Mouse (Mus musculus): ENCODE measurements around the gene Krtap21-1.

Gene Krtap21-1

GRCm38 (mm10) chr16:89403768-89404167 is at the start of gene Krtap21-1:
TSS of gene Krtap21-1 (minus strand) at chr16:89403868.
- no peak for DNase-seq

GRCm38 (mm10) chr16:89429586-89429985 is 25.9 kb upstream of the Krtap21-1 start:
- DNase-seq: peak; percentile 52 to 61

GRCm38 (mm10) chr16:89425310-89425709 is 21.6 kb upstream of the Krtap21-1 start:
- no peak for DNase-seq

- no peak for DNase-seq
Observed at GRCm38 (mm10) chr16:89420011-89420410, 16.3 kb upstream of the Krtap21-1 start, which contains the start of gene Krtap6-2. TSS of gene Krtap6-2 (minus strand) at chr16:89420111.

GRCm38 (mm10) chr16:89416311-89416710 is 12.6 kb upstream of the Krtap21-1 start:
- no peak for DNase-seq

GRCm38 (mm10) chr16:89410345-89411068 is 6.8 kb upstream of the Krtap21-1 start:
- DNase-seq: no peak

GRCm38 (mm10) chr16:89372734-89373461 is 30.8 kb downstream of the Krtap21-1 start:
- DNase-seq: no peak

All from cerebellum, postnatal 10 days (tissue).